Mouse (Mus musculus) ES-E14 (cell line): ENCODE results near the gene Fyn.

Experiments used
- HCFC1 ChIP-seq: IDR thresholded peaks from 2 replicates; pipeline ENCODE4 v1.6.1; 2012; ENCODE audit warnings: low read length, inconsistent platforms, borderline replicate concordance; ENCODE audit not compliant: insufficient read depth
- ZC3H11A ChIP-seq: IDR thresholded peaks from 2 replicates; pipeline ENCODE4 v1.6.1; 2012; ENCODE audit warnings: low read depth, mild to moderate bottlenecking, inconsistent platforms, low read length, borderline replicate concordance
- ZNF384 ChIP-seq: IDR thresholded peaks from 2 replicates; pipeline ENCODE4 v1.6.1; 2012; ENCODE audit warnings: low read depth, low read length, inconsistent platforms

DNA sequence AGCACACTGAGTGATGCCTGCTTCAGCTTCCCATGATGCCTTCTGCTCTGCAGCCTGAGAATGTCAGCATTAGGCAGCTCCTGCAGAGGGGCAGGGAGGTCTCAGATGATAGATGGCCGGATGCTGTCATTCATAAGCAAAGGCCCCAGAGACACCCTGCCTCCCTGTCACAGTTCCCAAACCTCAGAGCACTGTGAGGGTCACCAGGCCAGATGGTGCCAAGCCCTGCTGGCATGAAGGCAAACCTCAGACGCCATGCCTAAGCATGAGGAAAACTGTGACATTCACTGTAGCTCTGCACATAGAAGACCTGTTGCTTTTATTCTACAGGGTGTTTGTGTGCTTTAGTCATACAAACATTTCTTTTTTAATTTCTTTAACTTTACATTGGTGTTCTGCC lies 193.7 kb downstream of the Fyn start:
- TF ChIP-seq ZC3H11A (no peak), ZNF384 (no peak), HCFC1 (no peak)
